Mouse (Mus musculus): Measurements from ENCODE around the gene D430042O09Rik.

- no peak for TF ChIP-seq POLR2A (IDR thresholded peaks at IDR 0.05; ENCODE audit: extremely low read depth, insufficient read depth, low read length)
- 0 out of 2 replicates have a peak, but pooled peaks have one; percentile 2 for TF ChIP-seq CTCF (IDR thresholded peaks at IDR 0.05; ENCODE audit: extremely low read depth, insufficient read depth, low read length)
Measured at GRCm38 (mm10) chr7:125722127-125722526, 14.4 kb downstream of the D430042O09Rik start.

All from cortical plate, adult 2 months (tissue).